Mouse (Mus musculus) spleen, embryonic (tissue): Measurements from ENCODE around the gene Zfp575.

Source experiments
- CTCF ChIA-PET: fragments of 350-600 bp; sonication (Branson Sonifier 250); formaldehyde crosslinking; loops from one replicate; lab custom pipeline; 2022; lab: Charles Lee

Zfp575 gene

GRCm38 (mm10) chr7:24564607-24565265 is 22.7 kb downstream of the Zfp575 start:
- CTCF ChIA-PET = interaction anchor here (0.7 to 1.1 kb wide), 5 partner anchors 15 to 39 kb away, joined by 3 to 8 read pairs (median 3); partner anchors contain the start of genes Pinlyp and Xrcc1

- CTCF ChIA-PET = interaction anchor here (0.6 to 1.1 kb wide), 5 partner anchors 18 to 122 kb away, joined by 3 to 4 read pairs (median 3); partner anchors contain the start of genes Pinlyp and Xrcc1
These were observed 23.6 kb downstream of the Zfp575 start for GRCm38 (mm10) chr7:24563837-24564206.

- CTCF ChIA-PET = interaction anchor here (0.6 to 1.2 kb wide), 3 partner anchors 15 to 26 kb away, joined by 3 read pairs; partner anchors contain the start of genes Pinlyp and Xrcc1
These were observed 24.1 kb downstream of the Zfp575 start for GRCm38 (mm10) chr7:24563191-24563836.

- CTCF ChIA-PET = no interaction called here
These were observed 26.0 kb downstream of the Zfp575 start for GRCm38 (mm10) chr7:24561450-24561849.

- CTCF ChIA-PET = interaction anchor here (0.5 kb wide), 1 partner anchor 870 kb away, joined by 4 read pairs; no protein-coding TSS in a partner anchor
These were observed 31.7 kb downstream of the Zfp575 start for GRCm38 (mm10) chr7:24555786-24556185.

GRCm38 (mm10) chr7:24551985-24552759 is 35.3 kb downstream of the Zfp575 start:
- CTCF ChIA-PET = interaction anchor here (0.5 to 0.6 kb wide), 2 partner anchors 64 to 121 kb away, joined by 9 to 11 read pairs; no protein-coding TSS in a partner anchor

- CTCF ChIA-PET = interaction anchor here (0.6 to 0.7 kb wide), 3 partner anchors 13 to 23 kb away, joined by 3 read pairs; no protein-coding TSS in a partner anchor
These were observed 39.9 kb downstream of the Zfp575 start for GRCm38 (mm10) chr7:24547534-24548036.

- CTCF ChIA-PET = interaction anchor here (0.6 to 1.0 kb wide), 2 partner anchors 15 to 69 kb away, joined by 4 to 6 read pairs; no protein-coding TSS in a partner anchor
These were observed 40.6 kb downstream of the Zfp575 start for GRCm38 (mm10) chr7:24546634-24547389.

- CTCF ChIA-PET = interaction anchor here (0.6 to 1.0 kb wide), 3 partner anchors 15 to 68 kb away, joined by 3 to 6 read pairs (median 4); no protein-coding TSS in a partner anchor
These were observed 41.3 kb downstream of the Zfp575 start, which contains the start of the genes Pinlyp and Xrcc1 for GRCm38 (mm10) chr7:24546068-24546614. Gene Pinlyp, minus strand, starts transcription at chr7:24546118. Gene Xrcc1, plus strand, starts transcription at chr7:24546289.

- CTCF ChIA-PET = no interaction called here
These were observed 42.9 kb downstream of the Zfp575 start for GRCm38 (mm10) chr7:24544506-24544905.

- CTCF ChIA-PET = no interaction called here
These were observed 47.8 kb downstream of the Zfp575 start for GRCm38 (mm10) chr7:24539686-24540085.

GRCm38 (mm10) chr7:24538701-24539100 is 48.7 kb downstream of the Zfp575 start:
- CTCF ChIA-PET = no interaction called here

GRCm38 (mm10) chr7:24538154-24538553 is 49.3 kb downstream of the Zfp575 start:
- CTCF ChIA-PET = interaction anchor here (0.6 kb wide), 1 partner anchor 247 kb away, joined by 5 read pairs; no protein-coding TSS in a partner anchor

GRCm38 (mm10) chr7:24537591-24537990 is 49.9 kb downstream of the Zfp575 start:
- CTCF ChIA-PET = interaction anchor here (0.7 kb wide), 1 partner anchor 26 kb away, joined by 3 read pairs; no protein-coding TSS in a partner anchor

- CTCF ChIA-PET = interaction anchor here (0.7 kb wide), 1 partner anchor 26 kb away, joined by 3 read pairs; no protein-coding TSS in a partner anchor
These were observed 50.4 kb downstream of the Zfp575 start for GRCm38 (mm10) chr7:24537081-24537480.

GRCm38 (mm10) chr7:24534301-24534700 is 53.1 kb downstream of the Zfp575 start:
- CTCF ChIA-PET = no interaction called here
